Mouse (Mus musculus): ENCODE data around the gene Kctd12. TPM values are rescaled to one million over a fixed set of nuclear protein-coding genes. Genes with fewer than 3 reads are reported as not detected.
A peak's percentile ranks its signal among the peaks of the same experiment; 100 is the strongest.

The Kctd12 gene
- polyA plus RNA-seq (2016; fragmentation: Nextera tagmentation; extraction: Ambion mirVana): 4.8 and 5.4 TPM in 2 replicates

DNA sequence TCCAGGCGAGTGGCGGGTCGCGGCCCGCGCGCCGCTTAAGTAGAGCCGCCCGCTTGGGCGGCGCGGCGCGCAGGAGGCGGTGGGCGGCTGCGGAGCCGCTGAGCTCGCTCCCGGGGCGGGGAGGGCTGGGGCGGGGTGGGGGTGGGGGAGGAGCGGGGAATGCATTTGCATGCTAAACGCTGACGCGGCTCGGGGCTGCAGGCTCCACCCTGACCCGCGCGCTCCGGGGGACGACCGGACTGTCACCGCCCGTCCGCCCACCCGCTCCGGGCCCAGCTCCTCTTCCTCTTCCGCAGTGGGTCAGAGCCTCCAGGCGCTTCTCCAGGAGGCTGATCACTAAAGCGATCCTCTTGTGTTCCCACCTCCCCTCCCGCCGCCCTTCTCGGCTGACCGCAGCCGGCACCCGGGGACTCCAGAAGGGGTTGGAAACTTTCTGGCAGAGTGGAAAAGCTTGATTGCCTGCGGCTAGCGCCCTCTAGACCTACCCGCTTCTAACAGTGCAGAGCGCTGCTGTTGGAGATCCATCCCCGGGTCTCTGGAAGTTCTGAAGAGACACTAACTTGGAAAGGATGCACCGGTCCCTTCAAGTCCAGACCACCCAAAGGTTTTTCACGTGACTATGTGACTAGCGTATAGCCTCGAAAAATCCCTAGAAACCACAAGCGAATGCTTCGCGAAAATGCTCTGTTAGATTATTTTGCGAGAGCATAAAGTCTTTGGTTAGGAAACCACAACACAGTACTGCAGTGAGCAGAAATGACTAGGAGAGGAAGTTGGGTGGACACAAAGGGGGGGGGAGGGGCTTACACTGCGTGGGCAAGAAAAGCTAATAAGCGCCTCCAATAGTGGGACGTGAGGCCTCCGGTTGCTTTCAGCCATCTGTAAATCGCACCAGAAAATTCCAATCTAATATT is at the start of gene Kctd12:
Kctd12 (minus strand) TSS at position 11 of the 914 bp plus-strand sequence.
- H3K36me3 ChIP-seq: no peaks in the 10 kb centered on the region
- peak within 1 kb of the TSS; percentile 76 for H3K9ac ChIP-seq
- 3% methylated on average over 54 of the region's 66 CpGs for WGBS
- H3K27me3 ChIP-seq (replicated peaks): no peaks in the 10 kb centered on the region; the same call in 1 of the 2 replicates
- ATAC-seq (ENCODE audit: insufficient number of reproducible peaks, low FRiP score): peak; percentile 94
- peak within 1 kb of the TSS; percentile 85 for H3K4me2 ChIP-seq
- peak within 1 kb of the TSS; percentile 94 for H3K27ac ChIP-seq (ENCODE audit: poor library complexity, severe bottlenecking)
- H3K4me1 ChIP-seq (replicated peaks): peaks cover 12% of the 10 kb centered on the region
- H3K4me3 ChIP-seq: peak within 1 kb of the TSS; percentile 69
- H3K9me3 ChIP-seq (replicated peaks): no peaks in the 10 kb centered on the region

DNA sequence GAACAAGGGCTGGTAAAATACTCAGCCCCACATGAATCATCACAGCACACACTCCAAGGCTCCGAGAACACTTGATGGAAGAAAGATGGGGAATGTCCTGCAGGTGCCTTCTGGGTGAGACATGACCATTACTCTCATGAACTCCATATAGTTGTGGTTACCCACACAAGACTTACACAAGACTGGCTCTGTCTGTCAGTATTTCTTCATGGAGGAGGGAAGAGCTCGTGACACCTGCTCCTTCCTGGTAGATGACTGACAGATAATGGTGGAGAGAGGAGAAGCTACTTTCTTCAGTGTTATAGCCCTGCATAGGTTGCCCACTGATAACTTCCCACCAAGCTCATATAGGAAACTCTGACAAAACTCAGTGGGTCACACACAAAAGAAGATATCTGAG is 46.8 kb upstream of the Kctd12 start:
- Histone ChIP-seq H3K4me1 (replicated peaks) (no peaks in the 10 kb centered on the region), H3K4me3 (no peak overlapping the region), H3K27me3 (replicated peaks) (no peaks in the 10 kb centered on the region), H3K4me2 (no peak overlapping the region), H3K9ac (no peak overlapping the region), H3K36me3 (no peaks in the 10 kb centered on the region), H3K27ac (ENCODE audit: poor library complexity, severe bottlenecking) (no peak overlapping the region), H3K9me3 (replicated peaks) (no peaks in the 10 kb centered on the region)
- 70% methylated on average over 2 of the region's 2 CpGs for WGBS
- no peak for ATAC-seq (ENCODE audit: insufficient number of reproducible peaks, low FRiP score)

DNA sequence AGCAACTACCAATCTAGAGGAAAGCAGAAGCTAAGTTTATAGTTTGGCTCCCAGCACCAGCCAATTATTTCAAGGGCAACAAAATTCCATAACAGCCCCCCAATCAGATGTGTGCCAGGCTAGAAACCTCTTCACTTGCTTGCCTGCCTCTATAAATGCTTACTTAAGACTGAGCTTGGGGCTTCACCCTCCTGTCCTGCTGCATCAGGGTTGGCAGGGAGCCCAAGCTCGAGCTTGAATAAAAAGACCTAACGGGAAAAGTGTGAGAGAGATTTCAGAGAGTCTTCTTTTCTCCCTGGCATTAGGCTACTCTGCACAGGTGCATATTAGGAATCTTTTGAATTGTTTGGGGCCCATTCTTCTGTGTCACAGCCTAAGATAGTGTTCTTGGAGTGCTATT is 37.6 kb upstream of the Kctd12 start:
- WGBS: 40% methylated on average over 2 of the region's 2 CpGs
- no peak overlapping the region for H3K27ac ChIP-seq (ENCODE audit: poor library complexity, severe bottlenecking)

DNA sequence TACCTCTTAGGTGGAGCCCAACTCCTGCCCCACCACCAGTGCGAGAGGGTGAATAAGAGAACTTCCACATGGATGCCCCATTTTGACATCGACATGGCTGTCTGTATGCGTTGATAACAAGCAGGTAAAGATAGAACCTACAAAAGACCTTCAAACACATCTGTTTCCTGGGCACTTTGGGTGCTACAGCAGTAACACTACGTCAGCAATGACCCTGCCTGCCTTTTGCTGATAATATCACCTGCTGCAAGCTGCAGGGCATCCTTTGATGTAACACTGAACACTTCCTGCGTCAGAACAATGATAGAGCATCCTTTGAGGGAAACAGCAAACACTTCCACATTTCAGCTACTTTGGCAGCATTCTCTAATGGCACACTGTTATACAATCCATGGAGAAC is 34.6 kb upstream of the Kctd12 start:
- no peaks in the 10 kb centered on the region for H3K27me3 ChIP-seq (replicated peaks)
- no peaks in the 10 kb centered on the region for H3K4me1 ChIP-seq (replicated peaks)
- no peak overlapping the region for H3K4me3 ChIP-seq
- no peak overlapping the region for H3K27ac ChIP-seq (ENCODE audit: poor library complexity, severe bottlenecking)
- no peak overlapping the region for H3K9ac ChIP-seq
- no peaks in the 10 kb centered on the region for H3K9me3 ChIP-seq (replicated peaks)
- ATAC-seq (ENCODE audit: insufficient number of reproducible peaks, low FRiP score): no peak
- H3K36me3 ChIP-seq: no peaks in the 10 kb centered on the region
- no peak overlapping the region for H3K4me2 ChIP-seq
- WGBS: 50% methylated on average over 5 of the region's 5 CpGs

More for the DNA sequence above, 37.6 kb upstream of the Kctd12 start:
- no peak overlapping the region for H3K4me3 ChIP-seq
- H3K27me3 ChIP-seq (replicated peaks): no peaks in the 10 kb centered on the region
- no peaks in the 10 kb centered on the region for H3K9me3 ChIP-seq (replicated peaks)
- no peak overlapping the region for H3K4me2 ChIP-seq
- no peaks in the 10 kb centered on the region for H3K36me3 ChIP-seq
- ATAC-seq (ENCODE audit: insufficient number of reproducible peaks, low FRiP score): no peak
- H3K4me1 ChIP-seq (replicated peaks): no peaks in the 10 kb centered on the region
- H3K9ac ChIP-seq: no peak overlapping the region

DNA sequence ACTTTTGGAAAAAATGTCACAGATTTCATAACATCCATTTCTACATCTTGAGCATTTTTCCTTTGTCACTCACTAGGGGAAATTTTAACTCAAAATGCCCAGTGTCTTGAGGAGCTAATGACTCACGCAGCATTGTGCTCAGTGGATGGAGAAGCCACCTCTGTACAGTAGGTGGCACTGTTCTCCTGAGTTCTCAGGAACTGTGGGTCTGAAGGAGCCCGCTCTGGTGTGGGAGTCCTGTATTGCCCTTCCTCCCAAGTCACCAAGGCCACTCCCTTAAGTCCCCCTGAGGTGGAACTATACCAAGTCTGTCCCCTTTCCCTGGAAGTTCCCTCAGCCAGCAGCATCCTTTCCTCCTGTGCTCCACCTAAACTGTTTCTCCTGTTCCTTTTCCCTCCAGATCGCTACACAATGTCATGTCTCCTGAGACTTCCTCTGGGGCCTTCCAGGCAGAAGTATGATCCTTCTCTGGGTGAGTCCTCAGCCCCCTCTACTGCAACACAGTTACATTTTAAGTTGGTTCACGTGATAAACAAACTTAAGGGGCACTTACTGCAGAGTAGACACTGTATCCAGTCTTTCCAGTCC is 30.2 kb upstream of the Kctd12 start:
- Histone ChIP-seq H3K4me2 (no peak overlapping the region), H3K36me3 (no peaks in the 10 kb centered on the region), H3K27ac (ENCODE audit: poor library complexity, severe bottlenecking) (no peak overlapping the region), H3K27me3 (replicated peaks) (no peaks in the 10 kb centered on the region), H3K9ac (no peak overlapping the region), H3K4me3 (no peak overlapping the region), H3K4me1 (replicated peaks) (no peaks in the 10 kb centered on the region), H3K9me3 (replicated peaks) (no peaks in the 10 kb centered on the region)
- WGBS: 22% methylated on average over 4 of the region's 4 CpGs
- peak; percentile 81 for ATAC-seq (ENCODE audit: insufficient number of reproducible peaks, low FRiP score)

DNA sequence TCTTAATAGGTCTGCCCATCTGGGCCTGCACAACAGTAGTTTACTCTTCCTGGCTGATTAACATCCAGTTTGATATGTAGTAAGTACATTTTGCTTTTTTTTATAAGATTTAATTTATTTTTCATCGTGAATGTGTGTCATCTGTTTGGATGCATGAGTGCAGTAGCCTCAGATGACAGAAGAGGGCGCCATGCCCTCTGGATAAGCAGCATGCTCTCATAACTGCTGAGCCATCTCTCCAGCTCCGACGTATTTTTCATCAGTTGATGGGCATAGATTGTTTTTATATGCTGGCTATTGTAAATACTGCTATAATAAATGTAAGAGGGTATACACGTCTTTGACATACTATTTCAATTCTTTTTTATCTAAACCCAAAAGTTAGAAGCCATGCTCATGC is 29.3 kb upstream of the Kctd12 start:
- 30% methylated on average over 5 of the region's 5 CpGs for WGBS
- Histone ChIP-seq H3K9ac (no peak overlapping the region), H3K27ac (ENCODE audit: poor library complexity, severe bottlenecking) (no peak overlapping the region), H3K4me1 (replicated peaks) (no peaks in the 10 kb centered on the region), H3K9me3 (replicated peaks) (no peaks in the 10 kb centered on the region), H3K27me3 (replicated peaks) (no peaks in the 10 kb centered on the region), H3K4me2 (no peak overlapping the region), H3K4me3 (no peak overlapping the region), H3K36me3 (no peaks in the 10 kb centered on the region)
- no peak for ATAC-seq (ENCODE audit: insufficient number of reproducible peaks, low FRiP score)

DNA sequence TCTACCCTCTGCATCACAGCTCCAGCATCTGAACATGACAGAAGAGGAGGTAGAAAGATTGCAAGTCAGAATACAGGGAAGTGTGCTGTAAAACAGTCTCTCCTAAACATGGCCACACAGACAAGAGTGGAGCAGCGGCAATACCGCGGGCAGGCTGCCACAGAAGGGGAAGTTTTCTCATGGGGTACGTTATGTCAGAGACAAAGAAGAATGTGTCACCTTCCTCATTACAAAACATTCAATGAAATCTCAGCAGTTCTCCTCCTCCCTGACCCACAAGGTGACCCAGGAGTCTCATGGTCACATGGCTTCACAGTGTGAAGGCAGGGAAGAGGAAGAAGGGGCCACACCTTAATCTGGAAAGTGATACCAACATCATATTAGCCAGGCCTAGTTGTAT is 25.3 kb upstream of the Kctd12 start:
- no peak overlapping the region for H3K4me2 ChIP-seq
- no peaks in the 10 kb centered on the region for H3K4me1 ChIP-seq (replicated peaks)
- no peak overlapping the region for H3K4me3 ChIP-seq
- WGBS: 82% methylated on average over 4 of the region's 4 CpGs
- no peaks in the 10 kb centered on the region for H3K9me3 ChIP-seq (replicated peaks)
- ATAC-seq (ENCODE audit: insufficient number of reproducible peaks, low FRiP score): no peak
- H3K9ac ChIP-seq: no peak overlapping the region
- H3K27ac ChIP-seq (ENCODE audit: poor library complexity, severe bottlenecking): no peak overlapping the region
- H3K27me3 ChIP-seq (replicated peaks): no peaks in the 10 kb centered on the region
- H3K36me3 ChIP-seq: no peaks in the 10 kb centered on the region

DNA sequence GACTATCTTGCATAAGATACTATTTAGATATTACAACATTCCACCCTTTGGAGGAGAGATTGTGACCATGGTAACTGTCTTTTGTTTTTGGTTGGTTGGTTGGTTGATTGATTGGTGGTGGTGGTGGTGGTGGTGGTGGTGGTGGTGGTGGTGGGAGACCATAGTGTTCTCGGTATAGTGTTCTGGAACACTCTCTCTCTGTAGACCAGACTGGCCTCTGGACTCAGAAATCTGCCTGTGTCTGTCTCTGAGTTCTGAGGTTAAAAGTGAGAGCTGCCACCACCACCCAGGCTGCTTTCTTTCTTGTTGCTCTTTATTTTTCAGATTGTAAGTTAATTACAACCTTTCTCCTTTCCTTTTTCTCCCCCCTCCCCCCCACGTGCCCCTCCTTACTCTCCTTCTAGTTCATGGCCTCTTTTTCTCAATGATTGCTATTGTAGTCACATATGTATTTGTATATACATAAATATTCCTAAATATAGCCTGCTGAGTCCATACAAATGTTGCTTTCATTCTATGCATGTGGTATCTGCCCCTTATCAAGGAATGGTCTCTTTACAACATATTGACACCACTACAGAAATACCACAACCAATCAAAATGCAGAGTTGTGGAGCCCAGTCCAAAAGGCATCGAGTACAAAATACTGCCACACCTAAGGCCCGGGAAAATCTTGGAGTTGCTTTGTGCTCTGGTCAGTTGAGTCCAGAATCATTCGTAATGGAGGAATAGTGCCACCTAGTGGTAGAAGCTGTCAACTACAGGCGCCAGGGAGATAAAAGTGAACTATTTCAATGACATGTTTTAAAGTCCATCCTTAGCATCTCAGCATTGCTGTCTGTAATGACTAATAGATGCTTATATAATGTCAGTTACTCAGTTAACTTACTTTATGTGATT is 12.5 kb upstream of the Kctd12 start:
- no peaks in the 10 kb centered on the region for H3K4me1 ChIP-seq (replicated peaks)
- WGBS: 23% methylated on average over 6 of the region's 6 CpGs
- H3K27me3 ChIP-seq (replicated peaks): no peaks in the 10 kb centered on the region
- H3K9ac ChIP-seq: no peak overlapping the region
- H3K4me3 ChIP-seq: no peak overlapping the region
- H3K36me3 ChIP-seq: no peaks in the 10 kb centered on the region
- 0 out of 2 replicates have a peak, but pooled peaks have one; percentile 42 for ATAC-seq (ENCODE audit: insufficient number of reproducible peaks, low FRiP score)
- no peak overlapping the region for H3K27ac ChIP-seq (ENCODE audit: poor library complexity, severe bottlenecking)
- H3K4me2 ChIP-seq: no peak overlapping the region
- no peaks in the 10 kb centered on the region for H3K9me3 ChIP-seq (replicated peaks)

DNA sequence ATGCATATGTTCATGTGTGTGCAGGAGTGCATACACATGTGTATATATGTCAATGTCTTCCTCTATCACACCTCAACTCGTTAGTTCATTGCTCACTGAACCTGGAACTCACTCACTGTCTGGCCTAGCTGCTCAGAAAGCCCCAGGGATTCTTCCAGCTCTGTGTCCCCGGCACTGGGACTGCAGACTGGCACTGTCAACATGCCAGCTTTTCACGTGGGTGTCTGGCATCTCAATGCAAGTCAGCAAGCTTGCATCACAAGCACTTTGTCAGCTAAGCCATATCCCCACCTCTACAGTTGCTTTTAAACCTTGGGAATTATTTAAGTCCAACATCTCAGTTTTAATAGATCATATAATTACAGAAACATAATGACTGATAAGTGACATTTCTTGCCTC is 8.3 kb upstream of the Kctd12 start:
- no peak for ATAC-seq (ENCODE audit: insufficient number of reproducible peaks, low FRiP score)
- no peaks in the 10 kb centered on the region for H3K9me3 ChIP-seq (replicated peaks)
- 63% methylated on average over 3 of the region's 3 CpGs for WGBS
- no peak overlapping the region for H3K27ac ChIP-seq (ENCODE audit: poor library complexity, severe bottlenecking)
- H3K36me3 ChIP-seq: no peaks in the 10 kb centered on the region
- H3K4me3 ChIP-seq: no peak overlapping the region
- H3K4me2 ChIP-seq: no peak overlapping the region
- no peak overlapping the region for H3K9ac ChIP-seq
- no peaks in the 10 kb centered on the region for H3K27me3 ChIP-seq (replicated peaks)
- H3K4me1 ChIP-seq (replicated peaks): peaks cover 6% of the 10 kb centered on the region

DNA sequence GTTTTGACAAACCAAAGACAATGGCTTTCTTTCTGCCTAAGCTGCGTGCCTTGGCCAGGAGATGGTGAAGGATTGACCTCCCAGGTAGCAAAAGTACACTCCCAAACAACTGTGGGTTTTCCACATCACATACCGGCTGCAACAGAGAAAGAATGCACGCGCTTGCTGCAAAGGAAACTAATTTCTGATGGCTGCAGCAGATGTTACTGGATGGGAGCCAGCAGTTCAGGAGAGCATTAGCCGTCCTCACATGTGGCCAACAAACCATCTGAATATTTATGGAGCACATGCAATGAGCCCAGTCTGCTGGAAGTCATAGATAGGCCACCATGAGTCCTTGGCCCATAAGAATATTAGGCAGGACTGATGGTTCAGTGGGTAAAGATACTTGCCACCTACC is 7.4 kb upstream of the Kctd12 start:
- 64% methylated on average over 5 of the region's 5 CpGs for WGBS
- Histone ChIP-seq H3K4me1 (replicated peaks) (peaks cover 6% of the 10 kb centered on the region), H3K27ac (ENCODE audit: poor library complexity, severe bottlenecking) (no peak overlapping the region), H3K9ac (no peak overlapping the region), H3K27me3 (replicated peaks) (no peaks in the 10 kb centered on the region; the same call in 1 of the 2 replicates), H3K9me3 (replicated peaks) (no peaks in the 10 kb centered on the region), H3K36me3 (no peaks in the 10 kb centered on the region), H3K4me3 (no peak overlapping the region), H3K4me2 (no peak overlapping the region)
- no peak for ATAC-seq (ENCODE audit: insufficient number of reproducible peaks, low FRiP score)

DNA sequence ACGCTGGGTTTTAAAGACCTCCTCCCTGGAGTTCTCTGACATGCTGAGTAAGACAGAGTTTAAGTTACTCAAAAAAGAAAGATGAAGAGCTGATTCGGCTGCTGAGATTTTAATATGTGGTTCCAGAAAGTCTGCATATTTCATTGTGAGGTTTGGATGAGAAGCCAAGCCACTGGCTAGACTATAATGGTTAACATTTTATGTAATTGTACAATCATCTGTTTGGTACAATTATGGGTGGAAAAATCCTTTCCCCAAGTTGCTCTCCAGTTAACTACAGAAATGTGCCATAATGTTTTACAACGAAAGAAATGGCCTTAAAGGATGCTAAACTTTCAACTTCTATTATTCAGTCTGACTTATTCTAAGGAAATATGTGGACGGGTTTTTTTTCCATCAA is 6.8 kb upstream of the Kctd12 start:
- no peak overlapping the region for H3K4me3 ChIP-seq
- H3K9ac ChIP-seq: no peak overlapping the region
- H3K9me3 ChIP-seq (replicated peaks): no peaks in the 10 kb centered on the region
- no peak overlapping the region for H3K4me2 ChIP-seq
- 55% methylated on average over 4 of the region's 4 CpGs for WGBS
- ATAC-seq (ENCODE audit: insufficient number of reproducible peaks, low FRiP score): no peak
- no peaks in the 10 kb centered on the region; the same call in 1 of the 2 replicates for H3K27me3 ChIP-seq (replicated peaks)
- H3K4me1 ChIP-seq (replicated peaks): peaks cover 6% of the 10 kb centered on the region
- H3K36me3 ChIP-seq: no peaks in the 10 kb centered on the region
- H3K27ac ChIP-seq (ENCODE audit: poor library complexity, severe bottlenecking): no peak overlapping the region
